Mouse (Mus musculus): ENCODE data around the gene Taar7a. TPM values are rescaled to one million over a fixed set of nuclear protein-coding genes. Genes with fewer than 3 reads are reported as not detected.

The Taar7a gene
- polyA plus RNA-seq, 1 experiment from 2014 or later = not detected

Other genes starting within 250 kb of the Taar7a start
- 195 and 221 TPM in 2 replicates for gene Rps12, start 206.2 kb downstream of the Taar7a start, polyA plus RNA-seq (2015; fragmentation: Nextera tagmentation; extraction: Ambion mirVana)
- 18.2 and 19.1 TPM in 2 replicates for gene Slc18b1, start 196.5 kb downstream of the Taar7a start, polyA plus RNA-seq (2015; fragmentation: Nextera tagmentation; extraction: Ambion mirVana)
- gene Vnn3, start 142.0 kb downstream of the Taar7a start, polyA plus RNA-seq (2015; fragmentation: Nextera tagmentation; extraction: Ambion mirVana) = 0.27 TPM in 1 of 2 replicates, not detected in the other
- gene Vnn1, start 98.8 kb downstream of the Taar7a start, polyA plus RNA-seq (2015; fragmentation: Nextera tagmentation; extraction: Ambion mirVana) = 2.0 TPM in 2 replicates
- gene Taar1, start 73.1 kb downstream of the Taar7a start, polyA plus RNA-seq (2015; fragmentation: Nextera tagmentation; extraction: Ambion mirVana) = not detected in 2 replicates
- 0.22 TPM in 1 of 2 replicates, not detected in the other for gene Taar2, start 54.9 kb downstream of the Taar7a start, polyA plus RNA-seq (2015; fragmentation: Nextera tagmentation; extraction: Ambion mirVana)
- not detected in 2 replicates for gene Taar3, start 43.9 kb downstream of the Taar7a start, polyA plus RNA-seq (2015; fragmentation: Nextera tagmentation; extraction: Ambion mirVana)
- not detected in 2 replicates for gene Taar4, start 33.0 kb downstream of the Taar7a start, polyA plus RNA-seq (2015; fragmentation: Nextera tagmentation; extraction: Ambion mirVana)
- 0.36 TPM in 1 of 2 replicates, not detected in the other for gene Taar5, start 22.8 kb downstream of the Taar7a start, polyA plus RNA-seq (2015; fragmentation: Nextera tagmentation; extraction: Ambion mirVana)
- gene Taar6, start 7.8 kb downstream of the Taar7a start, polyA plus RNA-seq (2015; fragmentation: Nextera tagmentation; extraction: Ambion mirVana) = not detected in 2 replicates
- not detected in 2 replicates for gene Taar7b, start 6.5 kb upstream of the Taar7a start, polyA plus RNA-seq (2015; fragmentation: Nextera tagmentation; extraction: Ambion mirVana)
- not detected in 2 replicates for gene Taar7d, start 33.7 kb upstream of the Taar7a start, polyA plus RNA-seq (2015; fragmentation: Nextera tagmentation; extraction: Ambion mirVana)
- not detected in 2 replicates for gene Taar7e, start 44.1 kb upstream of the Taar7a start, polyA plus RNA-seq (2015; fragmentation: Nextera tagmentation; extraction: Ambion mirVana)
- gene Taar7f, start 56.0 kb upstream of the Taar7a start, polyA plus RNA-seq (2015; fragmentation: Nextera tagmentation; extraction: Ambion mirVana) = not detected in 2 replicates
- not detected in 2 replicates for gene Taar8a, start 83.0 kb upstream of the Taar7a start, polyA plus RNA-seq (2015; fragmentation: Nextera tagmentation; extraction: Ambion mirVana)
- not detected in 2 replicates for gene Taar8b, start 98.8 kb upstream of the Taar7a start, polyA plus RNA-seq (2015; fragmentation: Nextera tagmentation; extraction: Ambion mirVana)
- gene Taar8c, start 108.4 kb upstream of the Taar7a start, polyA plus RNA-seq (2015; fragmentation: Nextera tagmentation; extraction: Ambion mirVana) = not detected in 2 replicates
- gene Taar9, start 116.1 kb upstream of the Taar7a start, polyA plus RNA-seq (2015; fragmentation: Nextera tagmentation; extraction: Ambion mirVana) = not detected in 2 replicates
- gene Stx7, start 155.8 kb upstream of the Taar7a start, polyA plus RNA-seq (2015; fragmentation: Nextera tagmentation; extraction: Ambion mirVana) = 108 and 115 TPM in 2 replicates
- 21.4 and 26.1 TPM in 2 replicates for gene Moxd1, start 230.0 kb upstream of the Taar7a start, polyA plus RNA-seq (2015; fragmentation: Nextera tagmentation; extraction: Ambion mirVana)

Data from kidney, embryonic 15.5 days (tissue).